In the genomic region with DNA sequence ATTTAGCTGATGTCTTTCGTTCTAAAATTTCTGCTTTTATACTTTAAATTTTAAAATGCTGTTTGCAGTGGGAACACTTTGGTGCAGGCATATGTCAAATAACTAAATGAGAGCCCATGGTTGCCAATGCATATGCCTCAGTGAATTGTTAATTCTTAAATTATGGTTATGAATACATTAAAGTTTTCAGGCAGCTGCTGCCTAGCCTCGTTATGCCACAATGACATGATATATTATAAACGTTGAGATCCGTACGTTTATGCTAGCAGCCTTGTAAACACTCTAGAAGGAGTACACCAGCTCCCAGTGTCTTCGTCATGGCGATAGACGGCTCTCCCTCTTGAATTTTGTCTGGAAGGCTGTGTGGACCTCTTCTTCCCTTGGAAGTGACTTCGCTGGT, we compare ENCODE assay signal across 20 mouse cellular contexts.
"Had no signal": no experiment of that assay in that cellular context is flagged by ENCODE, and none has a peak within 500 bp of the region (broad histone marks: within the 10 kb centered on the region; RNA-seq: fewer than 3 reads in every experiment).

No protein-coding gene starts in this region.

- DNase-seq: kidney, postnatal 25 days; layer of hippocampus, adult 9-11 months; layer of hippocampus, postnatal 36 days; liver, postnatal 0 days; lung, embryonic 14.5 days; thymus, adult 18-20 months; thymus, postnatal 36 days had no signal

- ATAC-seq: liver, postnatal 0 days; lung, postnatal 0 days; midbrain, embryonic 15.5 days had no signal

- H3K27me3 ChIP-seq: limb, embryonic 12.5 days; limb, embryonic 15.5 days; midbrain, embryonic 12.5 days; midbrain, embryonic 15.5 days; neural tube, embryonic 12.5 days; neural tube, embryonic 15.5 days had no signal

- H3K27ac ChIP-seq: kidney, postnatal 0 days; layer of hippocampus, adult 2 months; left cerebral cortex, adult 2 months; limb, embryonic 12.5 days; limb, embryonic 15.5 days; liver, embryonic 14.5 days; macrophage; midbrain, embryonic 12.5 days; midbrain, embryonic 15.5 days; neural tube, embryonic 12.5 days; neural tube, embryonic 15.5 days had no signal

- H3K9me3 ChIP-seq: limb, embryonic 12.5 days; limb, embryonic 15.5 days; midbrain, embryonic 12.5 days; midbrain, embryonic 15.5 days; neural tube, embryonic 12.5 days; neural tube, embryonic 15.5 days had no signal

- H3K36me3 ChIP-seq: limb, embryonic 12.5 days; limb, embryonic 15.5 days; midbrain, embryonic 12.5 days; midbrain, embryonic 15.5 days; neural tube, embryonic 12.5 days; neural tube, embryonic 15.5 days had no signal

- H3K9ac ChIP-seq: limb, embryonic 12.5 days; limb, embryonic 15.5 days; liver, embryonic 14.5 days; liver, postnatal 0 days; lung, embryonic 14.5 days; midbrain, embryonic 12.5 days; midbrain, embryonic 15.5 days; neural tube, embryonic 12.5 days; neural tube, embryonic 15.5 days had no signal

- H3K4me2 ChIP-seq: limb, embryonic 12.5 days; limb, embryonic 15.5 days; liver, embryonic 11.5 days; lung, embryonic 14.5 days; midbrain, embryonic 12.5 days; midbrain, embryonic 15.5 days; neural tube, embryonic 12.5 days; neural tube, embryonic 15.5 days had no signal

- H3K4me1 ChIP-seq: limb, embryonic 12.5 days; limb, embryonic 15.5 days; midbrain, embryonic 12.5 days; midbrain, embryonic 15.5 days; neural tube, embryonic 12.5 days; neural tube, embryonic 15.5 days had no signal

- H3K4me3 ChIP-seq: layer of hippocampus, adult 2 months; left cerebral cortex, adult 2 months; limb, embryonic 12.5 days; limb, embryonic 15.5 days; midbrain, embryonic 12.5 days; midbrain, embryonic 15.5 days; neural tube, embryonic 12.5 days; neural tube, embryonic 15.5 days had no signal
